Mouse (Mus musculus): Measurements from ENCODE around the gene Baiap2. TPM values are rescaled to one million over a fixed set of nuclear protein-coding genes. Genes with fewer than 3 reads are reported as not detected.

The Baiap2 gene
- polyA plus RNA-seq, 1 experiment from 2014 or later: 11.5 TPM

DNA sequence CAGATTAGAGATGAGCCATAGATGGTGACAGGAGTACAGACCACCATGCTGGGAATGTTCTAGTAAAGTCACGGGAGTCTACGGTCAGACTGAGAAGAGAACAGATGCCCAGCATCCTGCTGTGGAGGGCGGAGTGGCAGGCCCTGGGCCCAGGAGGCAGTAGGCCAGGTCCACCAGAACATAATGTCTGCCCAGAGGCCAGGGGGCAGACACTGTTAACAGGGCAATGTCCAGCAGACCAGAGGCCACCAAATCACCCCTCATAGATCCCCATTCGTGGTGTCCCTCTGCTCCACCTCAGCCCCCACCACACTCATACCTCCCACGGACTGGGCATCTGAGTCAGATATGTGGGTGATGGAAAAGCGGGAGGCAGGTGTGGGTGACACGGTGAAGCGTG, 66.4 kb downstream of the Baiap2 start:
- WGBS: 87% methylated on average over 8 of the region's 8 CpGs
- Histone ChIP-seq H3K27me3 (ENCODE audit: control insufficient read depth, insufficient read depth, low read length) (peaks cover 5% of the 10 kb centered on the region; the same call in 1 of the 2 replicates), H3K36me3 (ENCODE audit: control insufficient read depth, insufficient read depth, low read length) (no peaks in the 10 kb centered on the region), H3K4me3 (ENCODE audit: low read depth, low read length) (no peak overlapping the region), H3K27ac (ENCODE audit: low read depth, low read length) (no peak overlapping the region), H3K9me3 (ENCODE audit: control insufficient read depth, low read length) (no peaks in the 10 kb centered on the region), H3K4me2 (replicated peaks; ENCODE audit: low read depth, low read length) (no peak overlapping the region), H3K9ac (ENCODE audit: low read depth, low read length) (no peak overlapping the region), H3K4me1 (replicated peaks; ENCODE audit: control insufficient read depth, insufficient read depth, low read length) (peaks cover 12% of the 10 kb centered on the region)
- no peak for ATAC-seq (ENCODE audit: low FRiP score)
- no peak for DNase-seq (ENCODE audit: low spot score)

- no peak overlapping the region for H3K4me2 ChIP-seq (replicated peaks; ENCODE audit: low read depth, low read length)
- H3K9ac ChIP-seq (ENCODE audit: low read depth, low read length): no peak overlapping the region
- WGBS: 85% methylated on average over 20 of the region's 20 CpGs
- H3K4me1 ChIP-seq (replicated peaks; ENCODE audit: control insufficient read depth, insufficient read depth, low read length): peaks cover 12% of the 10 kb centered on the region
- no peak overlapping the region for H3K4me3 ChIP-seq (ENCODE audit: low read depth, low read length)
- DNase-seq (ENCODE audit: low spot score): no peak
- no peaks in the 10 kb centered on the region for H3K36me3 ChIP-seq (ENCODE audit: control insufficient read depth, insufficient read depth, low read length)
- ATAC-seq (ENCODE audit: low FRiP score): no peak
- H3K27me3 ChIP-seq (ENCODE audit: control insufficient read depth, insufficient read depth, low read length): peaks cover 5% of the 10 kb centered on the region; the same call in 1 of the 2 replicates
- H3K27ac ChIP-seq (ENCODE audit: low read depth, low read length): no peak overlapping the region
- no peaks in the 10 kb centered on the region for H3K9me3 ChIP-seq (ENCODE audit: control insufficient read depth, low read length)
Measured at GRCm38 (mm10) chr11:120009937-120010336, 67.4 kb downstream of the Baiap2 start.

- no peaks in the 10 kb centered on the region for H3K36me3 ChIP-seq (ENCODE audit: control insufficient read depth, insufficient read depth, low read length)
- H3K4me1 ChIP-seq (replicated peaks; ENCODE audit: control insufficient read depth, insufficient read depth, low read length): peaks cover 12% of the 10 kb centered on the region
- WGBS: 67% methylated on average over 11 of the region's 11 CpGs
- H3K4me2 ChIP-seq (replicated peaks; ENCODE audit: low read depth, low read length): no peak overlapping the region
- no peak overlapping the region for H3K27ac ChIP-seq (ENCODE audit: low read depth, low read length)
- H3K9me3 ChIP-seq (ENCODE audit: control insufficient read depth, low read length): no peaks in the 10 kb centered on the region
- H3K27me3 ChIP-seq (ENCODE audit: control insufficient read depth, insufficient read depth, low read length): peaks cover 5% of the 10 kb centered on the region; the same call in 1 of the 2 replicates
- DNase-seq (ENCODE audit: low spot score) (no peak), ATAC-seq (ENCODE audit: low FRiP score) (0 out of 2 replicates have a peak, but pooled peaks have one; percentile 5)
- no peak overlapping the region for H3K4me3 ChIP-seq (ENCODE audit: low read depth, low read length)
- H3K9ac ChIP-seq (ENCODE audit: low read depth, low read length): no peak overlapping the region
Measured at GRCm38 (mm10) chr11:120011114-120011760, 68.7 kb downstream of the Baiap2 start.

- ATAC-seq (ENCODE audit: low FRiP score): 0 out of 2 replicates have a peak, but pooled peaks have one; percentile 8
- Histone ChIP-seq H3K4me3 (ENCODE audit: low read depth, low read length) (no peak overlapping the region), H3K9ac (ENCODE audit: low read depth, low read length) (no peak overlapping the region), H3K36me3 (ENCODE audit: control insufficient read depth, insufficient read depth, low read length) (no peaks in the 10 kb centered on the region), H3K9me3 (ENCODE audit: control insufficient read depth, low read length) (no peaks in the 10 kb centered on the region), H3K4me1 (replicated peaks; ENCODE audit: control insufficient read depth, insufficient read depth, low read length) (peaks cover 12% of the 10 kb centered on the region), H3K4me2 (replicated peaks; ENCODE audit: low read depth, low read length) (0 out of 2 replicates have a peak overlapping the region, but pooled peaks have one; percentile 11), H3K27ac (ENCODE audit: low read depth, low read length) (no peak overlapping the region), H3K27me3 (ENCODE audit: control insufficient read depth, insufficient read depth, low read length) (peaks cover 5% of the 10 kb centered on the region; the same call in 1 of the 2 replicates)
- no peak for DNase-seq (ENCODE audit: low spot score)
- 44% methylated on average over 43 of the region's 43 CpGs for WGBS
Measured at GRCm38 (mm10) chr11:120011761-120012560, 69.4 kb downstream of the Baiap2 start.

GRCm38 (mm10) chr11:120012702-120013101, 70.1 kb downstream of the Baiap2 start:
- Histone ChIP-seq H3K4me2 (replicated peaks; ENCODE audit: low read depth, low read length) (no peak overlapping the region), H3K9me3 (ENCODE audit: control insufficient read depth, low read length) (no peaks in the 10 kb centered on the region), H3K9ac (ENCODE audit: low read depth, low read length) (no peak overlapping the region), H3K27ac (ENCODE audit: low read depth, low read length) (no peak overlapping the region), H3K4me1 (replicated peaks; ENCODE audit: control insufficient read depth, insufficient read depth, low read length) (peaks cover 12% of the 10 kb centered on the region), H3K36me3 (ENCODE audit: control insufficient read depth, insufficient read depth, low read length) (no peaks in the 10 kb centered on the region), H3K4me3 (ENCODE audit: low read depth, low read length) (no peak overlapping the region), H3K27me3 (ENCODE audit: control insufficient read depth, insufficient read depth, low read length) (peaks cover 5% of the 10 kb centered on the region; the same call in 1 of the 2 replicates)
- WGBS: 75% methylated on average over 13 of the region's 13 CpGs
- DNase-seq (ENCODE audit: low spot score): no peak
- peak; percentile 31; the same call in 1 of the 2 replicates for ATAC-seq (ENCODE audit: low FRiP score)

- Histone ChIP-seq H3K4me3 (ENCODE audit: low read depth, low read length) (peak overlapping the region; percentile 16), H3K4me2 (replicated peaks; ENCODE audit: low read depth, low read length) (peak overlapping the region; percentile 46), H3K36me3 (ENCODE audit: control insufficient read depth, insufficient read depth, low read length) (no peaks in the 10 kb centered on the region), H3K27ac (ENCODE audit: low read depth, low read length) (0 out of 2 replicates have a peak overlapping the region, but pooled peaks have one; percentile 9), H3K9ac (ENCODE audit: low read depth, low read length) (peak overlapping the region; percentile 54), H3K9me3 (ENCODE audit: control insufficient read depth, low read length) (no peaks in the 10 kb centered on the region), H3K27me3 (ENCODE audit: control insufficient read depth, insufficient read depth, low read length) (peaks cover 5% of the 10 kb centered on the region; the same call in 1 of the 2 replicates), H3K4me1 (replicated peaks; ENCODE audit: control insufficient read depth, insufficient read depth, low read length) (peaks cover 12% of the 10 kb centered on the region)
- peak; percentile 74 for ATAC-seq (ENCODE audit: low FRiP score)
- peak; percentile 89 for DNase-seq (ENCODE audit: low spot score)
- WGBS: 24% methylated on average over 21 of the region's 21 CpGs
Measured at GRCm38 (mm10) chr11:120013174-120013711, 70.7 kb downstream of the Baiap2 start.

DNA sequence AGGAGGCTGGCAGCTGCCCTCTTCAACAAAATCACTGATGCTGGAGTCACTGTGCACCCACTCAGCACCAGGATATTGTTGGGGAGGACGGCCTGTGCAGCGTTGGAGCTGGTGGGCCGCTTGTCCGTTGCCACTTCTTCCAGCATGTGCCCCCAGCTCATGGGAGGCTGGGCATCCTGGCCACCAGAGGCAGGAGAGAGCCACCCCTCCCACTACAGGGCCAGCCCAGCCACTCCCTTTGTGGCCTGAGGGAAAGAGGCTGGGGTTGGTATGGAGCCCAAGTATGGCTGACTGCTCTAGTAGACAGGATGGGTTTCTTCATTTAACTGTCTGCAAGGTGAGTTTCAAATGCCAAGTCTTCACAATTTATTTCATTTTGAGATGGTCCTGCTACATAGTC, 72.2 kb downstream of the Baiap2 start:
- Histone ChIP-seq H3K27me3 (ENCODE audit: control insufficient read depth, insufficient read depth, low read length) (peaks cover 5% of the 10 kb centered on the region; the same call in 1 of the 2 replicates), H3K4me2 (replicated peaks; ENCODE audit: low read depth, low read length) (no peak overlapping the region), H3K9me3 (ENCODE audit: control insufficient read depth, low read length) (no peaks in the 10 kb centered on the region), H3K4me1 (replicated peaks; ENCODE audit: control insufficient read depth, insufficient read depth, low read length) (peaks cover 14% of the 10 kb centered on the region), H3K36me3 (ENCODE audit: control insufficient read depth, insufficient read depth, low read length) (no peaks in the 10 kb centered on the region), H3K27ac (ENCODE audit: low read depth, low read length) (no peak overlapping the region), H3K9ac (ENCODE audit: low read depth, low read length) (0 out of 2 replicates have a peak overlapping the region, but pooled peaks have one; percentile 15), H3K4me3 (ENCODE audit: low read depth, low read length) (no peak overlapping the region)
- DNase-seq (ENCODE audit: low spot score) (no peak), ATAC-seq (ENCODE audit: low FRiP score) (no peak)
- WGBS: 97% methylated on average over 4 of the region's 4 CpGs

GRCm38 (mm10) chr11:120017011-120017410, 74.4 kb downstream of the Baiap2 start:
- no peak overlapping the region for H3K9ac ChIP-seq (ENCODE audit: low read depth, low read length)
- H3K27ac ChIP-seq (ENCODE audit: low read depth, low read length): no peak overlapping the region
- no peak for DNase-seq (ENCODE audit: low spot score)
- H3K27me3 ChIP-seq (ENCODE audit: control insufficient read depth, insufficient read depth, low read length): peaks cover 5% of the 10 kb centered on the region; the same call in 1 of the 2 replicates
- no peaks in the 10 kb centered on the region for H3K9me3 ChIP-seq (ENCODE audit: control insufficient read depth, low read length)
- H3K4me1 ChIP-seq (replicated peaks; ENCODE audit: control insufficient read depth, insufficient read depth, low read length): peaks cover 19% of the 10 kb centered on the region
- no peaks in the 10 kb centered on the region for H3K36me3 ChIP-seq (ENCODE audit: control insufficient read depth, insufficient read depth, low read length)
- 80% methylated on average over 8 of the region's 8 CpGs for WGBS
- H3K4me3 ChIP-seq (ENCODE audit: low read depth, low read length): no peak overlapping the region
- no peak overlapping the region for H3K4me2 ChIP-seq (replicated peaks; ENCODE audit: low read depth, low read length)
- no peak for ATAC-seq (ENCODE audit: low FRiP score)
